Mouse (Mus musculus): Measurements from ENCODE around the gene St7l. TPM values are rescaled to one million over a fixed set of nuclear protein-coding genes. Genes with fewer than 3 reads are reported as not detected.

St7l gene
- polyA plus RNA-seq, 1 experiment from 2014 or later = 43.8 TPM

DNA sequence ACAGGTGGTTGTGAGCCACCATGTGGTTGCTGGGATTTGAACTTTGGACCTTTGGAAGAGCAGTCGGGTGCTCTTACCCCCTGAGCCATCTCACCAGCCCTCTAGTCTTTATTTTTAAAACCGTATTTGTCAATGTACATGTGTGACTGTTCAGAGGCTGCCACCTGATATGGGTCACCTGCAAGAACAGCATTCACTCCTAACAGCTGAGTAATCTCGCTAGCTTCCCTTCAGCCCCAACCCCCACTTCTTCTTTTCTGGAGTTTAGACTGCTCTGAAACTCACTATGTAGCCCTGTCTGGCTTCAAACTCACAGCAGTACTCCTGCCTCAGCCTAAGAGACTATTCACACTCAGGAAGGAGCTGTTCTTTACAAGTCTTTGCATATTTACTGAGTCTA, 41.4 kb upstream of the St7l start:
- H3K27me3 ChIP-seq (ENCODE audit: control insufficient read depth, insufficient read depth, low read length) = no peaks in the 10 kb centered on the region
- ATAC-seq (ENCODE audit: low FRiP score) (no peak), DNase-seq (ENCODE audit: low spot score) (no peak)
- H3K27ac ChIP-seq (ENCODE audit: low read depth, low read length) = no peak overlapping the region
- no peaks in the 10 kb centered on the region for H3K4me1 ChIP-seq (replicated peaks; ENCODE audit: control insufficient read depth, insufficient read depth, low read length)
- H3K9me3 ChIP-seq (ENCODE audit: control insufficient read depth, low read length) = no peaks in the 10 kb centered on the region
- no peak overlapping the region for H3K9ac ChIP-seq (ENCODE audit: low read depth, low read length)
- 82% methylated on average over 3 of the region's 3 CpGs for WGBS
- H3K4me3 ChIP-seq (ENCODE audit: low read depth, low read length) = no peak overlapping the region
- no peak overlapping the region for H3K4me2 ChIP-seq (replicated peaks; ENCODE audit: low read depth, low read length)
- no peaks in the 10 kb centered on the region for H3K36me3 ChIP-seq (ENCODE audit: control insufficient read depth, insufficient read depth, low read length)

- DNase-seq (ENCODE audit: low spot score) (no peak), ATAC-seq (ENCODE audit: low FRiP score) (no peak)
- WGBS = 93% methylated on average over 3 of the region's 3 CpGs
- H3K36me3 ChIP-seq (ENCODE audit: control insufficient read depth, insufficient read depth, low read length) = peaks cover 4% of the 10 kb centered on the region
- H3K9me3 ChIP-seq (ENCODE audit: control insufficient read depth, low read length) = no peaks in the 10 kb centered on the region
- H3K9ac ChIP-seq (ENCODE audit: low read depth, low read length) = no peak overlapping the region
- no peaks in the 10 kb centered on the region for H3K4me1 ChIP-seq (replicated peaks; ENCODE audit: control insufficient read depth, insufficient read depth, low read length)
- H3K4me2 ChIP-seq (replicated peaks; ENCODE audit: low read depth, low read length) = no peak overlapping the region
- H3K27ac ChIP-seq (ENCODE audit: low read depth, low read length) = no peak overlapping the region
- no peak overlapping the region for H3K4me3 ChIP-seq (ENCODE audit: low read depth, low read length)
- H3K27me3 ChIP-seq (ENCODE audit: control insufficient read depth, insufficient read depth, low read length) = no peaks in the 10 kb centered on the region
Observed at GRCm38 (mm10) chr3:104835797-104836196, 28.0 kb upstream of the St7l start.

- Histone ChIP-seq H3K9ac (ENCODE audit: low read depth, low read length) (no peak overlapping the region), H3K4me2 (replicated peaks; ENCODE audit: low read depth, low read length) (no peak overlapping the region), H3K9me3 (ENCODE audit: control insufficient read depth, low read length) (no peaks in the 10 kb centered on the region), H3K27me3 (ENCODE audit: control insufficient read depth, insufficient read depth, low read length) (no peaks in the 10 kb centered on the region), H3K4me3 (ENCODE audit: low read depth, low read length) (no peak overlapping the region), H3K27ac (ENCODE audit: low read depth, low read length) (no peak overlapping the region), H3K4me1 (replicated peaks; ENCODE audit: control insufficient read depth, insufficient read depth, low read length) (no peaks in the 10 kb centered on the region), H3K36me3 (ENCODE audit: control insufficient read depth, insufficient read depth, low read length) (peaks cover 3% of the 10 kb centered on the region)
- ATAC-seq (ENCODE audit: low FRiP score) (no peak), DNase-seq (ENCODE audit: low spot score) (no peak)
- WGBS = 92% methylated on average over 5 of the region's 5 CpGs
Observed at GRCm38 (mm10) chr3:104841049-104841448, 22.8 kb upstream of the St7l start.

GRCm38 (mm10) chr3:104846601-104847000, 17.2 kb upstream of the St7l start:
- H3K9ac ChIP-seq (ENCODE audit: low read depth, low read length) = no peak overlapping the region
- 98% methylated on average over 4 of the region's 4 CpGs for WGBS
- no peak overlapping the region for H3K4me2 ChIP-seq (replicated peaks; ENCODE audit: low read depth, low read length)
- H3K27me3 ChIP-seq (ENCODE audit: control insufficient read depth, insufficient read depth, low read length) = no peaks in the 10 kb centered on the region
- H3K36me3 ChIP-seq (ENCODE audit: control insufficient read depth, insufficient read depth, low read length) = peaks cover 3% of the 10 kb centered on the region
- H3K4me1 ChIP-seq (replicated peaks; ENCODE audit: control insufficient read depth, insufficient read depth, low read length) = no peaks in the 10 kb centered on the region
- no peak overlapping the region for H3K4me3 ChIP-seq (ENCODE audit: low read depth, low read length)
- no peaks in the 10 kb centered on the region for H3K9me3 ChIP-seq (ENCODE audit: control insufficient read depth, low read length)
- no peak overlapping the region for H3K27ac ChIP-seq (ENCODE audit: low read depth, low read length)
- DNase-seq (ENCODE audit: low spot score) (no peak), ATAC-seq (ENCODE audit: low FRiP score) (no peak)

DNA sequence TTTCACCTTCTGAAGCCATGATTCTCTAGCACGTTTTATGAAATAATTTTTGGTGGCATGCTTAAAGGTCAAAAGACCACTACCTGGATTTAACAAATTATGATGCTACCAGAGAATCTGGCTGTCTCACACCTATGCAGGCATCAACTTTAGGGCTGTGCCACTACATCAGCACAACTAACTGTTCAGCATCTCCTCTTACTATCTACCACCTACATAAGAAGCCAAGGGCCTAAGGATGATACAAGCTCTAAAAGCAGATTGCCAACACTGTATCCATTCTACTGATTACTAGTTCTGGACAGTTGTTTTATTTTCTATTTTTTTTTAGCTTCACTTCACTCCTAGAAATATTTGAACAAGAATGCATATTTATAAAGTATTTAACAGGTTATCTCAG, 9.3 kb upstream of the St7l start:
- no peaks in the 10 kb centered on the region for H3K27me3 ChIP-seq (ENCODE audit: control insufficient read depth, insufficient read depth, low read length)
- no peaks in the 10 kb centered on the region for H3K36me3 ChIP-seq (ENCODE audit: control insufficient read depth, insufficient read depth, low read length)
- ATAC-seq (ENCODE audit: low FRiP score) = no peak
- no peaks in the 10 kb centered on the region for H3K9me3 ChIP-seq (ENCODE audit: control insufficient read depth, low read length)
- no peaks in the 10 kb centered on the region for H3K4me1 ChIP-seq (replicated peaks; ENCODE audit: control insufficient read depth, insufficient read depth, low read length)
- no peak overlapping the region for H3K4me2 ChIP-seq (replicated peaks; ENCODE audit: low read depth, low read length)
- H3K9ac ChIP-seq (ENCODE audit: low read depth, low read length) = no peak overlapping the region
- DNase-seq (ENCODE audit: low spot score) = no peak
- 91% methylated on average over 1 of the region's 1 CpGs for WGBS
- no peak overlapping the region for H3K4me3 ChIP-seq (ENCODE audit: low read depth, low read length)
- H3K27ac ChIP-seq (ENCODE audit: low read depth, low read length) = no peak overlapping the region

- ATAC-seq (ENCODE audit: low FRiP score) = no peak
Observed at GRCm38 (mm10) chr3:104854866-104855265, 8.9 kb upstream of the St7l start.

GRCm38 (mm10) chr3:104856106-104856505, 7.7 kb upstream of the St7l start:
- 86% methylated on average over 1 of the region's 1 CpGs for WGBS
- Histone ChIP-seq H3K27me3 (ENCODE audit: control insufficient read depth, insufficient read depth, low read length) (no peaks in the 10 kb centered on the region), H3K9me3 (ENCODE audit: control insufficient read depth, low read length) (no peaks in the 10 kb centered on the region), H3K4me2 (replicated peaks; ENCODE audit: low read depth, low read length) (no peak overlapping the region), H3K36me3 (ENCODE audit: control insufficient read depth, insufficient read depth, low read length) (no peaks in the 10 kb centered on the region), H3K4me1 (replicated peaks; ENCODE audit: control insufficient read depth, insufficient read depth, low read length) (no peaks in the 10 kb centered on the region), H3K27ac (ENCODE audit: low read depth, low read length) (no peak overlapping the region), H3K4me3 (ENCODE audit: low read depth, low read length) (no peak overlapping the region), H3K9ac (ENCODE audit: low read depth, low read length) (no peak overlapping the region)
- ATAC-seq (ENCODE audit: low FRiP score) = no peak
- no peak for DNase-seq (ENCODE audit: low spot score)

More at GRCm38 (mm10) chr3:104854866-104855265, 8.9 kb upstream of the St7l start:
- Histone ChIP-seq H3K4me2 (replicated peaks; ENCODE audit: low read depth, low read length) (no peak overlapping the region), H3K27ac (ENCODE audit: low read depth, low read length) (no peak overlapping the region), H3K27me3 (ENCODE audit: control insufficient read depth, insufficient read depth, low read length) (no peaks in the 10 kb centered on the region), H3K9ac (ENCODE audit: low read depth, low read length) (no peak overlapping the region), H3K36me3 (ENCODE audit: control insufficient read depth, insufficient read depth, low read length) (no peaks in the 10 kb centered on the region), H3K4me1 (replicated peaks; ENCODE audit: control insufficient read depth, insufficient read depth, low read length) (no peaks in the 10 kb centered on the region), H3K4me3 (ENCODE audit: low read depth, low read length) (no peak overlapping the region), H3K9me3 (ENCODE audit: control insufficient read depth, low read length) (no peaks in the 10 kb centered on the region)
- no peak for DNase-seq (ENCODE audit: low spot score)

DNA sequence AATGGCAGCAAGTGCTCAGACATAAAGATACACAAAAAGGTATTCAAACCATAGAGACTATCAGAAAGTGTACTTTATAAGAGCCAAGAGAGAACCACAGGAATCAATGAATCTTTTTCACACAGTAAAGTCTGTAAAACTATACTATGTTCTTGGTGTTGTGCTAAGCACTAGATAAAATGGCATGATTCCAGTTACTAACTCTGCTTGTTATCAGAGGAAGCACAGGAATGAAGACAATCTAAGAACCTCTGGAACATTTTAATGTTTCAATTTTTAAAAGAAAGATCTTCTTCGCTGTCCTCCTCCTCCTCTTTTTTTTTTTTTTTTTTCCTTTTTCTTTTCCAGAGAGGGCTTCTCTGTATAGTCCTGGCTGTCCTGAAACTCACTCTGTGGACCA, 5.2 kb upstream of the St7l start:
- DNase-seq (ENCODE audit: low spot score) (no peak), ATAC-seq (ENCODE audit: low FRiP score) (no peak)
- 0 out of 2 replicates have a peak, but pooled peaks cover 2% of the 10 kb centered on the region for H3K4me1 ChIP-seq (replicated peaks; ENCODE audit: control insufficient read depth, insufficient read depth, low read length)
- H3K4me2 ChIP-seq (replicated peaks; ENCODE audit: low read depth, low read length) = no peak overlapping the region
- H3K27ac ChIP-seq (ENCODE audit: low read depth, low read length) = no peak overlapping the region
- 95% methylated on average over 1 of the region's 1 CpGs for WGBS
- H3K36me3 ChIP-seq (ENCODE audit: control insufficient read depth, insufficient read depth, low read length) = no peaks in the 10 kb centered on the region
- H3K27me3 ChIP-seq (ENCODE audit: control insufficient read depth, insufficient read depth, low read length) = no peaks in the 10 kb centered on the region
- H3K9ac ChIP-seq (ENCODE audit: low read depth, low read length) = no peak overlapping the region
- no peak overlapping the region for H3K4me3 ChIP-seq (ENCODE audit: low read depth, low read length)
- no peaks in the 10 kb centered on the region for H3K9me3 ChIP-seq (ENCODE audit: control insufficient read depth, low read length)

GRCm38 (mm10) chr3:104864651-104865340, 991 bp downstream of the St7l start:
- ATAC-seq (ENCODE audit: low FRiP score) (peak; percentile 94), DNase-seq (ENCODE audit: low spot score) (peak; percentile 87)
- Histone ChIP-seq H3K27me3 (ENCODE audit: control insufficient read depth, insufficient read depth, low read length) (no peaks in the 10 kb centered on the region), H3K4me1 (replicated peaks; ENCODE audit: control insufficient read depth, insufficient read depth, low read length) (0 out of 2 replicates have a peak, but pooled peaks cover 2% of the 10 kb centered on the region), H3K9ac (ENCODE audit: low read depth, low read length) (peak overlapping the region; percentile 90), H3K4me2 (replicated peaks; ENCODE audit: low read depth, low read length) (peak overlapping the region; percentile 51), H3K9me3 (ENCODE audit: control insufficient read depth, low read length) (no peaks in the 10 kb centered on the region), H3K27ac (ENCODE audit: low read depth, low read length) (peak overlapping the region; percentile 94), H3K4me3 (ENCODE audit: low read depth, low read length) (peak overlapping the region; percentile 95), H3K36me3 (ENCODE audit: control insufficient read depth, insufficient read depth, low read length) (no peaks in the 10 kb centered on the region; the same call in 1 of the 2 replicates)
- under 1% methylated on average over 48 of the region's 48 CpGs for WGBS

All from hindbrain, embryonic 11.5 days (tissue).